Mouse (Mus musculus) myocyte (in vitro differentiated cells): ENCODE results near the gene Kctd21. TPM values are rescaled to one million over a fixed set of nuclear protein-coding genes. Genes with fewer than 3 reads are reported as not detected.

ENCODE experiments used
- H3K27me3 ChIP-seq: one replicate; pipeline ENCODE4 v1.6.1; 2011; ENCODE audit not compliant: control insufficient read depth, insufficient read depth, insufficient read length
- H3K36me3 ChIP-seq: one replicate; pipeline ENCODE4 v1.6.1; 2011; ENCODE audit not compliant: control insufficient read depth, insufficient read depth
- H3K4me2 ChIP-seq: one replicate; pipeline ENCODE4 v1.6.1; 2011; ENCODE audit warnings: low read depth, control low read depth
- H3K4me3 ChIP-seq: one replicate; pipeline ENCODE4 v1.5.1; 2011; ENCODE audit warnings: mild to moderate bottlenecking, control low read depth, moderate library complexity
- H3K79me2 ChIP-seq: one replicate; pipeline ENCODE4 v1.6.1; 2011; ENCODE audit not compliant: control insufficient read depth, insufficient read depth
- H3ac ChIP-seq: one replicate; pipeline ENCODE4 v1.6.1; 2011; ENCODE audit not compliant: control insufficient read depth, insufficient read length
- CEBPB ChIP-seq: IDR thresholded peaks from 2 replicates; pipeline ENCODE4 v1.6.1; 2011; ENCODE audit warnings: mild to moderate bottlenecking, moderate library complexity; ENCODE audit not compliant: poor library complexity, insufficient read depth, severe bottlenecking
- E2F4 ChIP-seq: IDR thresholded peaks from one replicate; pipeline ENCODE4 v1.6.1; 2011; ENCODE audit warnings: mild to moderate bottlenecking, control low read depth, moderate library complexity; ENCODE audit not compliant: insufficient read depth
- MAX ChIP-seq: IDR thresholded peaks from one replicate; pipeline ENCODE4 v1.6.1; 2011; ENCODE audit warnings: low read depth, mild to moderate bottlenecking, control low read depth
- MYOD1 ChIP-seq, 3 experiments: IDR thresholded peaks; one replicate each; pipeline ENCODE4 v1.6.1; 2011; ENCODE audit warnings: control low read depth in 2 of 3, low read depth in 2 of 3, mild to moderate bottlenecking in 2 of 3, moderate library complexity in 1 of 3; ENCODE audit not compliant: insufficient read length in 2 of 3, control insufficient read depth in 1 of 3
- MYOG ChIP-seq, 3 experiments: IDR thresholded peaks; one replicate each; pipeline ENCODE4 v1.6.1; 2011; ENCODE audit warnings: control low read depth in 2 of 3, low read depth in 2 of 3, mild to moderate bottlenecking in 2 of 3; ENCODE audit not compliant: insufficient read length in 2 of 3, control insufficient read depth in 1 of 3, insufficient read depth in 1 of 3
- POLR2A ChIP-seq: IDR thresholded peaks from one replicate; pipeline ENCODE4 v1.6.1; 2011; ENCODE audit warnings: low read depth, mild to moderate bottlenecking, control low read depth, moderate library complexity; ENCODE audit not compliant: insufficient read length
- POLR2AphosphoS2 ChIP-seq: IDR thresholded peaks from one replicate; pipeline ENCODE4 v1.6.1; 2011; ENCODE audit warnings: low read depth, control low read depth; ENCODE audit not compliant: insufficient read length
- REST ChIP-seq: IDR thresholded peaks from one replicate; pipeline ENCODE4 v1.6.1; 2011; ENCODE audit warnings: mild to moderate bottlenecking, control low read depth, moderate library complexity; ENCODE audit not compliant: insufficient read depth, insufficient read length
- SRF ChIP-seq: IDR thresholded peaks from one replicate; pipeline ENCODE4 v1.6.1; 2011; ENCODE audit warnings: low read depth; ENCODE audit not compliant: control insufficient read depth, insufficient read length
- TCF12 ChIP-seq: IDR thresholded peaks from one replicate; pipeline ENCODE4 v1.6.1; 2011; ENCODE audit warnings: mild to moderate bottlenecking, control low read depth; ENCODE audit not compliant: poor library complexity, insufficient read depth, severe bottlenecking
- TCF3 ChIP-seq: IDR thresholded peaks from one replicate; pipeline ENCODE4 v1.6.1; 2011; ENCODE audit warnings: low read depth, control low read depth; ENCODE audit not compliant: insufficient read length
- USF1 ChIP-seq: IDR thresholded peaks from one replicate; pipeline ENCODE4 v1.6.1; 2011; ENCODE audit warnings: low read depth, mild to moderate bottlenecking, control low read depth, moderate library complexity
- polyA plus RNA-seq: library from polyadenylated mRNA; unstranded; fragments of >200 nt; fragmentation: generic; extraction: Trizol; gene quantifications from one replicate; pipeline ENCODE4 v1.2.1, GENCODE M21; 2012; ENCODE audit warnings: missing spikeins

Kctd21 gene
- polyA plus RNA-seq, 1 experiment = 2.3 TPM

- TF ChIP-seq E2F4 (no peak), CEBPB (no peak), USF1 (no peak), MAX (no peak), TCF12 (no peak), REST (no peak), POLR2A (no peak), POLR2AphosphoS2 (no peak), TCF3 (no peak), MYOG (IDR thresholded peaks at IDR 0.05; ENCODE audit: control insufficient read depth in 1 of 3, insufficient read depth in 1 of 3, insufficient read length in 2 of 3, low read depth in 2 of 3) (no peak), MYOD1 (IDR thresholded peaks at IDR 0.05; ENCODE audit: control insufficient read depth in 1 of 3, insufficient read length in 2 of 3, low read depth in 2 of 3) (no peak), SRF (no peak)
- no peaks in the 10 kb centered on the region for H3K27me3 ChIP-seq
- H3K36me3 ChIP-seq = no peaks in the 10 kb centered on the region
Observed at GRCm38 (mm10) chr7:97300914-97301313, 31.2 kb upstream of the Kctd21 start.

DNA sequence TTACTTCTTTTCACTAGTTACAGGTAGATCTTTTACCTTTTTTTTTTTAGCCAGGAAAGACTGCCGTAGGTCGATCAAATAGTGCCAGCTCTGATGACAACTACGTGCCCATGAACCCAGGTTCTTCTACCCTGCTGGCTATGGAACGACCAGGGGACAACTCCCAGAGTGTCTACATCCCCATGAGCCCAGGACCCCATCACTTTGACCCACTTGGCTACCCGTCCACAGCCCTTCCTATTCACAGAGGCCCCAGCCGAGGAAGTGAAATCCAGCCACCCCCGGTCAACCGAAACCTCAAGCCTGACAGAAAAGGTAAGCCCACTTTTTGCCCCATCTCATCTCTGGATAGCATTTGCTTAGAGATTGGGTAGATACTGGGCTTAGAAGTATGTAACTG, 30.8 kb upstream of the Kctd21 start:
- Histone ChIP-seq H3K4me3 (no peak overlapping the region), H3ac (no peak overlapping the region), H3K4me2 (no peak overlapping the region), H3K27me3 (no peaks in the 10 kb centered on the region), H3K79me2 (no peaks in the 10 kb centered on the region), H3K36me3 (peaks cover 2% of the 10 kb centered on the region)
- TF ChIP-seq SRF (no peak), TCF3 (no peak), CEBPB (no peak), TCF12 (no peak), POLR2A (no peak), MAX (no peak), MYOG (IDR thresholded peaks at IDR 0.05; ENCODE audit: control insufficient read depth in 1 of 3, insufficient read depth in 1 of 3, insufficient read length in 2 of 3, low read depth in 2 of 3) (no peak), MYOD1 (IDR thresholded peaks at IDR 0.05; ENCODE audit: control insufficient read depth in 1 of 3, insufficient read length in 2 of 3, low read depth in 2 of 3) (no peak)

More at GRCm38 (mm10) chr7:97300914-97301313, 31.2 kb upstream of the Kctd21 start:
- H3ac ChIP-seq = no peak overlapping the region
- H3K4me3 ChIP-seq = no peak overlapping the region
- no peaks in the 10 kb centered on the region for H3K79me2 ChIP-seq
- no peak overlapping the region for H3K4me2 ChIP-seq

DNA sequence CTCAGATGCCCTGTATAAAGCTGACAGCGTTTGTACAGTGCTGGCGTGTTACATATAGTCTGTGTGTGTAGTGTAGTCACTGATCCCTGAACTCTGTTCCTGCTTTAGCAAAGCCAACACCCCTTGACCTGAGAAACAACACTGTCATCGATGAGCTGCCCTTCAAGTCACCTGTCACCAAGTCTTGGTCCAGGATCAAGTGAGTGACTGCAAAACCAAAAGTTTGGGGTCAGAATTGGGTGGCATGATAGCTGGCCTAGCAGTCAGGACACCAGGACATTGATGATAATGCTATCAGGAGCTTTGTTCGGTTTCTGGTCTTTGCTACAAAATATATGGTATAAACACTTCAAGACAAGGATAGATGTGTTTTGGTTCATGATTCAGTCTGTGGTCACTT, 29.9 kb upstream of the Kctd21 start:
- TF ChIP-seq MYOD1 (IDR thresholded peaks at IDR 0.05; ENCODE audit: control insufficient read depth in 1 of 3, insufficient read length in 2 of 3, low read depth in 2 of 3) (no peak), REST (no peak), MAX (no peak), SRF (no peak), USF1 (no peak), MYOG (IDR thresholded peaks at IDR 0.05; ENCODE audit: control insufficient read depth in 1 of 3, insufficient read depth in 1 of 3, insufficient read length in 2 of 3, low read depth in 2 of 3) (no peak), TCF12 (no peak), POLR2AphosphoS2 (no peak), TCF3 (no peak), CEBPB (no peak)
- H3ac ChIP-seq = no peak overlapping the region
- H3K36me3 ChIP-seq = peaks cover 4% of the 10 kb centered on the region
- H3K27me3 ChIP-seq = no peaks in the 10 kb centered on the region
- no peaks in the 10 kb centered on the region for H3K79me2 ChIP-seq
- no peak overlapping the region for H3K4me3 ChIP-seq
- H3K4me2 ChIP-seq = no peak overlapping the region

DNA sequence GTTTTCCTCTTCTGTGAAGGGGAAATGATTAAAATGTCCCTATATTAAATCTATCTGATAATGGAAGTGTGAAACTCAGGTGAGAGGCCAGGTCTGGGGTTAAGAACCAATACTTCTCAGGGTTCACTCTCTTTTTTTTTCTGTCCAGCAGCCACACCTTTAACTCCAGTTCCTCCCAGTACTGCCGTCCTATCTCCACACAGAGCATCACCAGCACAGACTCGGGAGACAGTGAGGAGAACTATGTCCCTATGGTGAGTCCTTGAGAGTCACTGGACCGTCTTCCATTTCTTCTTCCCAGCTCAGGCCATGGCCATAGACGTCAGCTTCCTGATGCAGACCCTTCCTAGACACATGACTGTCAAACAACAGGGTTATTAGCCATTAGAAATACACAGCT, 29.3 kb upstream of the Kctd21 start:
- Histone ChIP-seq H3K79me2 (no peaks in the 10 kb centered on the region), H3K36me3 (peaks cover 5% of the 10 kb centered on the region), H3K4me2 (no peak overlapping the region), H3ac (no peak overlapping the region), H3K4me3 (no peak overlapping the region), H3K27me3 (no peaks in the 10 kb centered on the region)
- TF ChIP-seq SRF (no peak), TCF12 (no peak), MYOG (IDR thresholded peaks at IDR 0.05; ENCODE audit: control insufficient read depth in 1 of 3, insufficient read depth in 1 of 3, insufficient read length in 2 of 3, low read depth in 2 of 3) (no peak)

GRCm38 (mm10) chr7:97303614-97304013, 28.5 kb upstream of the Kctd21 start:
- H3K36me3 ChIP-seq = peaks cover 12% of the 10 kb centered on the region
- no peaks in the 10 kb centered on the region for H3K27me3 ChIP-seq
- no peak overlapping the region for H3K4me2 ChIP-seq
- H3K4me3 ChIP-seq = no peak overlapping the region
- H3K79me2 ChIP-seq = no peaks in the 10 kb centered on the region
- TF ChIP-seq MYOG (IDR thresholded peaks at IDR 0.05; ENCODE audit: control insufficient read depth in 1 of 3, insufficient read depth in 1 of 3, insufficient read length in 2 of 3, low read depth in 2 of 3) (no peak), USF1 (no peak), MYOD1 (IDR thresholded peaks at IDR 0.05; ENCODE audit: control insufficient read depth in 1 of 3, insufficient read length in 2 of 3, low read depth in 2 of 3) (no peak), TCF12 (no peak), CEBPB (no peak), REST (no peak), POLR2A (no peak), POLR2AphosphoS2 (no peak), SRF (no peak)
- H3ac ChIP-seq = no peak overlapping the region
